In genomic region chr3:103683234-103683965, GRCm38 (mm10) we compare ENCODE assay signal across 9 mouse cellular contexts. TPM values are rescaled to one million over a fixed set of nuclear protein-coding genes. Genes with fewer than 3 reads are reported as not detected.
DNase-seq lines count a peak whose midpoint lies in the region; ATAC-seq and TF ChIP-seq lines count a peak whose summit lies in the region.
"Had no signal": no experiment of that assay in that cellular context is flagged by ENCODE, and none has a peak within 500 bp of the region (broad histone marks: within the 10 kb centered on the region; RNA-seq: fewer than 3 reads in every experiment).

No protein-coding gene starts in this region.

- no peak overlapping the region for H3K27ac ChIP-seq in kidney, postnatal 0 days
- no peak overlapping the region for H3K27ac ChIP-seq in hindbrain, embryonic 11.5 days (ENCODE audit: low read depth, low read length)
- no peak overlapping the region for H3K27ac ChIP-seq in midbrain, embryonic 13.5 days

- H3K9me3 ChIP-seq in kidney, postnatal 0 days (replicated peaks; ENCODE audit: low read length), result no peaks in the 10 kb centered on the region
- no peaks in the 10 kb centered on the region for H3K9me3 ChIP-seq in hindbrain, embryonic 11.5 days (ENCODE audit: control insufficient read depth, low read length)
- no peaks in the 10 kb centered on the region for H3K9me3 ChIP-seq in midbrain, embryonic 13.5 days

- peak; percentile 33; the same call in 1 of the 2 replicates for ATAC-seq in kidney, postnatal 0 days (replicated peaks; ENCODE audit: low FRiP score, low read depth)
- no peak for ATAC-seq in hindbrain, embryonic 11.5 days (ENCODE audit: low FRiP score)
- peak; percentile 68 for ATAC-seq in midbrain, embryonic 13.5 days
- no peak for ATAC-seq in CD4-positive, CD25-positive, alpha-beta regulatory T cell, adult 4 months

- peak overlapping the region; percentile 25 for H3K4me2 ChIP-seq in kidney, postnatal 0 days (ENCODE audit: low read length)
- peak overlapping the region; percentile 31 for H3K4me2 ChIP-seq in hindbrain, embryonic 11.5 days (replicated peaks; ENCODE audit: low read depth, low read length)
- H3K4me2 ChIP-seq in midbrain, embryonic 13.5 days (replicated peaks), result peak overlapping the region; percentile 54
- H3K4me2 ChIP-seq: lung, embryonic 14.5 days had no signal

- no peak overlapping the region for H3K4me3 ChIP-seq in kidney, postnatal 0 days (replicated peaks; ENCODE audit: low read depth, low read length)
- no peak overlapping the region for H3K4me3 ChIP-seq in hindbrain, embryonic 11.5 days (ENCODE audit: low read depth, low read length)
- peak overlapping the region; percentile 13; the same call in 1 of the 2 replicates for H3K4me3 ChIP-seq in midbrain, embryonic 13.5 days (replicated peaks)

- H3K36me3 ChIP-seq in kidney, postnatal 0 days (ENCODE audit: insufficient read depth, low read length), result no peaks in the 10 kb centered on the region
- H3K36me3 ChIP-seq in hindbrain, embryonic 11.5 days (ENCODE audit: control insufficient read depth, insufficient read depth, low read length), result no peaks in the 10 kb centered on the region
- no peaks in the 10 kb centered on the region for H3K36me3 ChIP-seq in midbrain, embryonic 13.5 days

- no peaks in the 10 kb centered on the region for H3K27me3 ChIP-seq in kidney, postnatal 0 days (ENCODE audit: insufficient read depth, low read length)
- no peaks in the 10 kb centered on the region for H3K27me3 ChIP-seq in hindbrain, embryonic 11.5 days (ENCODE audit: control insufficient read depth, insufficient read depth, low read length)
- no peaks in the 10 kb centered on the region for H3K27me3 ChIP-seq in midbrain, embryonic 13.5 days

- no peak for DNase-seq in kidney, postnatal 0 days (ENCODE audit: low spot score)
- DNase-seq in kidney, adult 11 months, result no peak
- DNase-seq in brain, adult 2 months (ENCODE audit: low read depth, low spot score), result peak; percentile 93
- peak; percentile 30 for DNase-seq in hindbrain, embryonic 11.5 days (ENCODE audit: low spot score)
- DNase-seq in spleen, postnatal 10 days (ENCODE audit: low spot score in 2 of 2), result no peak
- no peak for DNase-seq in yolk sac, embryonic 10.5 days (ENCODE audit: low spot score)
- DNase-seq: lung, embryonic 14.5 days had no signal

- TF ChIP-seq CTCF in kidney, postnatal 0 days (IDR thresholded peaks at IDR 0.05; ENCODE audit: low read depth), result no peak

- H3K9ac ChIP-seq in kidney, postnatal 0 days (ENCODE audit: low read depth, low read length), result no peak overlapping the region
- H3K9ac ChIP-seq in hindbrain, embryonic 11.5 days (ENCODE audit: low read depth, low read length), result peak overlapping the region; percentile 7; the same call in 1 of the 2 replicates
- H3K9ac ChIP-seq in midbrain, embryonic 13.5 days (replicated peaks), result peak overlapping the region; percentile 46; the same call in 1 of the 2 replicates
- H3K9ac ChIP-seq: lung, embryonic 14.5 days had no signal

- 4% methylated on average over 21 of the region's 21 CpGs for WGBS in kidney, postnatal 0 days
- 4% methylated on average over 21 of the region's 21 CpGs for WGBS in hindbrain, embryonic 11.5 days
- WGBS in midbrain, embryonic 13.5 days, result 4% methylated on average over 21 of the region's 21 CpGs

- no peaks in the 10 kb centered on the region for H3K4me1 ChIP-seq in kidney, postnatal 0 days (replicated peaks; ENCODE audit: insufficient read depth, low read length)
- peaks cover 2% of the 10 kb centered on the region; the same call in 1 of the 2 replicates for H3K4me1 ChIP-seq in hindbrain, embryonic 11.5 days (replicated peaks; ENCODE audit: control insufficient read depth, insufficient read depth, low read length)
- peaks cover 26% of the 10 kb centered on the region for H3K4me1 ChIP-seq in midbrain, embryonic 13.5 days (replicated peaks)

RNA-seq across cellular contexts. Expression of gene Atg4a-ps, which starts 37.5 kb away (rescaled TPM):
- polyA plus RNA-seq in kidney, postnatal 0 days (2015; fragmentation: Nextera tagmentation; extraction: Ambion mirVana), result 0.26 and 0.46 TPM in 2 replicates
- 0.22 TPM in 1 of 2 replicates, not detected in the other for polyA plus RNA-seq in hindbrain, embryonic 11.5 days (2014; fragmentation: Nextera tagmentation; extraction: Ambion mirVana)
- 0.13 and 0.17 TPM in 2 replicates for polyA plus RNA-seq in midbrain, embryonic 13.5 days (2015; fragmentation: Nextera tagmentation; extraction: Ambion mirVana)
- polyA plus RNA-seq in CD4-positive, CD25-positive, alpha-beta regulatory T cell, adult 4 months (2017; shearing (Covaris generic)), result 1 to 10 TPM; 1.2 to 2.4 TPM

RNA-seq across cellular contexts. Expression of gene Olfml3, which starts 54.4 kb away (rescaled TPM):
- 48.5 and 51.2 TPM in 2 replicates for polyA plus RNA-seq in kidney, postnatal 0 days (2015; fragmentation: Nextera tagmentation; extraction: Ambion mirVana)
- polyA plus RNA-seq in hindbrain, embryonic 11.5 days (2014; fragmentation: Nextera tagmentation; extraction: Ambion mirVana), result 12.4 and 13.3 TPM in 2 replicates
- 3.3 TPM in 2 replicates for polyA plus RNA-seq in midbrain, embryonic 13.5 days (2015; fragmentation: Nextera tagmentation; extraction: Ambion mirVana)
- polyA plus RNA-seq in CD4-positive, CD25-positive, alpha-beta regulatory T cell, adult 4 months (2017; shearing (Covaris generic)), result under 1 TPM; 0.34 to 0.78 TPM

RNA-seq across cellular contexts. Expression of gene Gm10964, which starts 55.8 kb away (rescaled TPM):
- not detected in 2 replicates for polyA plus RNA-seq in kidney, postnatal 0 days (2015; fragmentation: Nextera tagmentation; extraction: Ambion mirVana)
- polyA plus RNA-seq in hindbrain, embryonic 11.5 days (2014; fragmentation: Nextera tagmentation; extraction: Ambion mirVana), result not detected in 2 replicates
- polyA plus RNA-seq in midbrain, embryonic 13.5 days (2015; fragmentation: Nextera tagmentation; extraction: Ambion mirVana), result not detected in 2 replicates
- polyA plus RNA-seq in CD4-positive, CD25-positive, alpha-beta regulatory T cell, adult 4 months (2017; shearing (Covaris generic)), result not detected
- polyA plus RNA-seq: lung, embryonic 14.5 days had no signal

Comparison
In these comparisons a context has a peak if more than half of its experiments do, and no peak if none do; other contexts are left out.
1. ATAC-seq: peak in kidney, postnatal 0 days (single experiment) and midbrain, embryonic 13.5 days (single experiment); none in hindbrain, embryonic 11.5 days (single experiment) and CD4-positive, CD25-positive, alpha-beta regulatory T cell, adult 4 months (single experiment).
2. DNase-seq: peak in brain, adult 2 months (single experiment) and hindbrain, embryonic 11.5 days (single experiment); none in kidney, postnatal 0 days (single experiment), kidney, adult 11 months (single experiment), spleen, postnatal 10 days (0 of 2) and yolk sac, embryonic 10.5 days (single experiment).
3. Peak in every context shown above with its lines, with median percentiles within 50 percentile points of each other: H3K4me2 ChIP-seq.